Mouse (Mus musculus) E14TG2a.4 (cell line): Measurements from ENCODE around the gene Gstm2.

Experiments
- CTCF ChIP-seq: conservative IDR thresholded peaks from 2 replicates; pipeline ENCODE4 v1.5.1; 2014; ENCODE audit warnings: low read length
- NANOG ChIP-seq: IDR thresholded peaks from 2 replicates; pipeline ENCODE4 v1.6.1; 2014; ENCODE audit warnings: borderline replicate concordance, low read length, mixed read lengths
- POU5F1 ChIP-seq: IDR thresholded peaks from 2 replicates; pipeline ENCODE4 v1.6.1; 2014; ENCODE audit warnings: low read length, borderline replicate concordance

GRCm38 (mm10) chr3:107935268-107935667 is 51.0 kb downstream of the Gstm2 start:
- TF ChIP-seq CTCF (no peak), NANOG (no peak), POU5F1 (no peak)
